Mouse (Mus musculus): Measurements from ENCODE around the gene Gmpr2. TPM values are rescaled to one million over a fixed set of nuclear protein-coding genes. Genes with fewer than 3 reads are reported as not detected.

Gmpr2 gene
- polyA plus RNA-seq, 1 experiment from 2014 or later, result 58.4 TPM

DNA sequence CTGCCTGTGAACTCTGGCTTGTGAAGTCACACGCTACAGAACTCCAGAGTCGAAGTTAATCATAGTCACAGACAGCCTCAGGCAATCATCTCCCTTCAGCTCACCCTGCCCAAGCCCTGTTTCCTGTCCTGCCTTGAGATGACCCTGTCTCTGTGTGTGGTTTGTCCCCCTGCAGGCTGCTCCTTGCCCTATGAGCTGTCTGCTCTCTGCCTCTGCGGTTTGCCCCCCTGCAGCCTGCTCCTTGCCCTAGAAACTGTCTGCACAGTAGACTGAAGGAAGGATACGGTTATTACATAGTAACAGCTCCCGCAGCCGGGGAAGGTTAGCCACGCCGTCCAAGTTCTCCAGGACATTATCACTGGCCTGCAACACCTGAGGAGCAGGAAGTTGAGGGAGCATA is 45.1 kb downstream of the Gmpr2 start:
- Histone ChIP-seq H3K4me1 (ENCODE audit: insufficient read depth) (no peaks in the 10 kb centered on the region), H3K4me2 (no peak overlapping the region), H3K36me3 (ENCODE audit: insufficient read depth) (peaks cover 33% of the 10 kb centered on the region), H3K4me3 (ENCODE audit: low read depth, low read length) (no peak overlapping the region), H3K27me3 (ENCODE audit: insufficient read depth, low read length) (peaks cover 3% of the 10 kb centered on the region; the same call in 1 of the 2 replicates), H3K27ac (ENCODE audit: low read depth) (no peak overlapping the region), H3K9ac (no peak overlapping the region), H3K9me3 (ENCODE audit: low read depth, low read length) (no peaks in the 10 kb centered on the region)
- DNase-seq (no peak), ATAC-seq (ENCODE audit: insufficient read depth) (no peak)
- no peak for TF ChIP-seq CTCF (IDR thresholded peaks at IDR 0.05; ENCODE audit: low read depth)
- WGBS, result 81% methylated on average over 8 of the region's 8 CpGs

DNA sequence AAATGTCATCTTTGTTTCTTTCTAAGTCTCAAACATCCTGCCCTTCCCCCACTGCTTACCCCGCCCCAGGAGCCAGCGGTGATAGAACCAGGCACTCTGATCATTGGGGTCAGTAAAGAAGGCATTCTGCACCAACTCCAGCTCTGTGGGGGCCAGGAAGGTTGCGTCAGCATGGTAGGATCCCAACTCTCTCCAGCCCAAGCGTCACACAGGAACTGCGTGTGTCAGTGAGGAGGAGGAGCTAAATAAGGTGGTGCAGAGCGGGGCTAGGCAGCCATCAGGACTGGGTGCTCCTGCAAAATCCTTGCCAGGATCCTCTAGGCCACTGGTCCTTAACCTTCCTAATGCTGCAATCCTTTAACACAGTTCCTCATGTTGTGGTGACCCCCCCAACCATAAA is 48.0 kb downstream of the Gmpr2 start:
- no peak overlapping the region for H3K4me2 ChIP-seq
- DNase-seq (no peak), ATAC-seq (ENCODE audit: insufficient read depth) (no peak)
- no peak overlapping the region for H3K4me3 ChIP-seq (ENCODE audit: low read depth, low read length)
- no peaks in the 10 kb centered on the region for H3K9me3 ChIP-seq (ENCODE audit: low read depth, low read length)
- H3K27ac ChIP-seq (ENCODE audit: low read depth), result no peak overlapping the region
- WGBS, result 88% methylated on average over 6 of the region's 6 CpGs
- peaks cover 33% of the 10 kb centered on the region for H3K36me3 ChIP-seq (ENCODE audit: insufficient read depth)
- no peaks in the 10 kb centered on the region for H3K27me3 ChIP-seq (ENCODE audit: insufficient read depth, low read length)
- H3K4me1 ChIP-seq (ENCODE audit: insufficient read depth), result no peaks in the 10 kb centered on the region
- no peak for TF ChIP-seq CTCF (IDR thresholded peaks at IDR 0.05; ENCODE audit: low read depth)
- H3K9ac ChIP-seq, result no peak overlapping the region

DNA sequence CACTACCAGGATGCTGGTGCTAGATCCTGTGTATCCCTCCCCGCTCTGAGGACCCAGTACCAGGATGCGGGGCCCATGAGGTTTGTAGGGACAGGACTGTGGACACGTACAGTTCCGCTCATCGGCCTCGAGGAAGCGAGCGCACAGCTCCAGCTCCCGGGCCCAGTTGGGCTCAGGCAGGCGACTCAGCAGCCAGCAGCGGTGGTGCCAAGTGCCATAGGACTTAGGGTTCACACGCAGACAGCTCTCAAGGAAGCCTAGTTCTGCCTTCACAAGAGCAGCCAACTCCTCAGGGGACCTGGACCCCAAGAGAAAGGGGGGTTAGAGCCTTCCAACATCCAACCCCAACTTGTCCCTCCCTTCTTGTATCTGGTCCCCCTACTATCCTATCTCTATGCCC is 48.9 kb downstream of the Gmpr2 start:
- no peaks in the 10 kb centered on the region for H3K4me1 ChIP-seq (ENCODE audit: insufficient read depth)
- no peak overlapping the region for H3K4me3 ChIP-seq (ENCODE audit: low read depth, low read length)
- no peak for DNase-seq
- H3K27me3 ChIP-seq (ENCODE audit: insufficient read depth, low read length), result no peaks in the 10 kb centered on the region
- H3K36me3 ChIP-seq (ENCODE audit: insufficient read depth), result peaks cover 33% of the 10 kb centered on the region
- H3K27ac ChIP-seq (ENCODE audit: low read depth), result no peak overlapping the region
- no peak overlapping the region; the same call in 1 of the 2 replicates for H3K4me2 ChIP-seq
- 91% methylated on average over 12 of the region's 12 CpGs for WGBS
- no peak for TF ChIP-seq CTCF (IDR thresholded peaks at IDR 0.05; ENCODE audit: low read depth)
- no peak for ATAC-seq (ENCODE audit: insufficient read depth)
- H3K9ac ChIP-seq, result no peak overlapping the region
- no peaks in the 10 kb centered on the region for H3K9me3 ChIP-seq (ENCODE audit: low read depth, low read length)

DNA sequence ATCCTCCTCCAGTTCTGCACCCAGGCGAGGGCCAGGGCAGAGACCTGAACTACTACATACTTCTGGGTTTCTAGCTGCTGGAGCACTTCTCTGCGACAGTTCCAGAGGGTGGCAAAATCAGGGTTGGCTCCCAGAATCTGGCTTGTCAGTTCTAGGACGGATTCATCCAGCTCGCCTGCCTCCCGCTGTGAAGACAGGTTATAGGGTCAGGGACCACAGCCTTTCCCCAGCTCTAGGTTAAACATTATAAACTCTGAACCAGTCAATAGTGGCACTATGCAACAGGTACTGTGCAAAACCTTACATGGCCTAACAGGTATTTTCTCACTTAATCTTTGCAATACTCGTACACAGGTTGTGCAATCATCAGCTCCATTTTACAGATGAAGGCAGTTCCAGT is 49.3 kb downstream of the Gmpr2 start:
- WGBS, result 66% methylated on average over 6 of the region's 6 CpGs
- H3K9ac ChIP-seq, result peak overlapping the region; percentile 72

DNA sequence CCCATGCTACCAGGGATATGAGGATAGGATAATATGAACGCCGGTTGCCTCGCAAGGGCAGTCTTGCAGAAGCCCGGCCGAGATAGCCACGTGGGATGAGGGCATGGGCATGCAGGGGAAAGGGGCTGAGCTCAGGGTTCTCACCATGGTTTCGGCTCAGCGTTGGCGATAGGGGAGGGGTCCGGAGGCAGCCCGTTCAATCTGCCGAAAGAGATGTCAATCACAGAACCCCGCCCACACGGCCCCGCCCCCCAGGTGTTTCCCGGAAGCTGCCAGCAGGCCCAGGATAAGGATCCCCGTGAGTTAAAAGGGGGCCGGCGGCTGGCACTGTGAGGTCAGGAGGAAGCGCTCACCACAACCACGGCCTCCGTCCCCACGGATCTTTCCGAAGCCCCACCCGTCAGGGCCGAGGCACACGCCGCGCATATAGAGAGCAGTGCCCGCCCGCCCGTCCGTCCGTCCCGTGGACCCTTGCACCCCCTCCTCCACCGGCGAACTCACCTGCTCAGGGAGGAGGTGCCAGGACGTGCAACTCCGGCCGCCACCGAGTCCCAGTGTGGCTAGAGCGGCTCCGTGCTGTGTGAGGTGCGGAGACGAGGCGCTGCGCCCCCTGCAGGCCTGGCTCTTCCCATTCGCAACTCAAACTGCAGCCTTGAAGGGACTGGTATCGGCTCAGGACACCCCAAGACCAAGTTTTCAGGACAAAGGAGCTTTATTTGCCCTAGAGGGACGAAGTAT is 50.1 kb downstream of the Gmpr2 start, which contains the start of gene Rabggta:
TSS of gene Rabggta (minus strand) at position 564 of the 738 bp plus-strand sequence.
- WGBS, result under 1% methylated on average over 50 of the region's 50 CpGs
- H3K4me3 ChIP-seq (ENCODE audit: low read depth, low read length), result peak within 1 kb of the TSS; percentile 81
- no peaks in the 10 kb centered on the region for H3K4me1 ChIP-seq (ENCODE audit: insufficient read depth)
- peak within 1 kb of the TSS; percentile 88 for H3K27ac ChIP-seq (ENCODE audit: low read depth)
- peak within 1 kb of the TSS; percentile 74 for H3K4me2 ChIP-seq
- no peaks in the 10 kb centered on the region for H3K9me3 ChIP-seq (ENCODE audit: low read depth, low read length)
- TF ChIP-seq CTCF (IDR thresholded peaks at IDR 0.05; ENCODE audit: low read depth), result peak; percentile 98
- peaks cover 23% of the 10 kb centered on the region for H3K36me3 ChIP-seq (ENCODE audit: insufficient read depth)
- peak within 1 kb of the TSS; percentile 72 for H3K9ac ChIP-seq
- ATAC-seq (ENCODE audit: insufficient read depth) (peak; percentile 97), DNase-seq (peak; percentile 97)
- no peaks in the 10 kb centered on the region for H3K27me3 ChIP-seq (ENCODE audit: insufficient read depth, low read length)

More for the DNA sequence above, 49.3 kb downstream of the Gmpr2 start:
- TF ChIP-seq CTCF (IDR thresholded peaks at IDR 0.05; ENCODE audit: low read depth), result no peak
- Histone ChIP-seq H3K9me3 (ENCODE audit: low read depth, low read length) (no peaks in the 10 kb centered on the region), H3K27ac (ENCODE audit: low read depth) (no peak overlapping the region), H3K4me1 (ENCODE audit: insufficient read depth) (no peaks in the 10 kb centered on the region), H3K27me3 (ENCODE audit: insufficient read depth, low read length) (no peaks in the 10 kb centered on the region), H3K36me3 (ENCODE audit: insufficient read depth) (peaks cover 31% of the 10 kb centered on the region), H3K4me2 (peak overlapping the region; percentile 74), H3K4me3 (ENCODE audit: low read depth, low read length) (peak overlapping the region; percentile 81)
- ATAC-seq (ENCODE audit: insufficient read depth) (no peak), DNase-seq (no peak)

DNA sequence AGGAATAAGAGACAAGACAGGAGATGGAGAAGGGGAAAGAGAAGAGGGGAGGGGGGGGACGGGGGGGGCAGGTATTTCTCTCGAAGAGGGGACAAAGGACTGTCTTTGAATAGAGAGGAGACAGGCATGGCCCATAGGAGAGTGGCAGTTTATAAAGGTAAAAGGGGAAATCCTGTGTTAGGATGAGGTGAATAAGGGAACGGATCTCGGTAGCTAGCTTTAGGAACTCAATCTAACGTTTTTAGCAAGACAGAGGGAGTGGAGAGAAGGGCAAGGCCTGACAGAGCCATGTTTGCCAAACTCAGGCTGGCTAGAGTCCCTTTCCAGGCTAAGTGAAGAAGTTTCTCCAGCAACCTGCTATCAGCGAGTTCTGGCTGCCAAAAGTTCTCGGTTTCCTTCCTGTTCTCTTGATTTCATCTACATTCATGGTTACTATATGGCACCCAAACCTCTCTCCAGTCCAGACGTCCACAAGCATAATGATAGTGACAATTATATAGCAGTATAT is 50.8 kb downstream of the Gmpr2 start:
- H3K36me3 ChIP-seq (ENCODE audit: insufficient read depth), result peaks cover 18% of the 10 kb centered on the region
- H3K9me3 ChIP-seq (ENCODE audit: low read depth, low read length), result no peaks in the 10 kb centered on the region
- H3K9ac ChIP-seq, result peak overlapping the region; percentile 72; the same call in 1 of the 2 replicates
- H3K4me3 ChIP-seq (ENCODE audit: low read depth, low read length), result peak overlapping the region; percentile 81
- no peak for ATAC-seq (ENCODE audit: insufficient read depth)
- no peaks in the 10 kb centered on the region for H3K4me1 ChIP-seq (ENCODE audit: insufficient read depth)
- no peaks in the 10 kb centered on the region for H3K27me3 ChIP-seq (ENCODE audit: insufficient read depth, low read length)
- no peak for TF ChIP-seq CTCF (IDR thresholded peaks at IDR 0.05; ENCODE audit: low read depth)
- 49% methylated on average over 8 of the region's 8 CpGs for WGBS
- no peak for DNase-seq
- peak overlapping the region; percentile 88; the same call in 1 of the 2 replicates for H3K27ac ChIP-seq (ENCODE audit: low read depth)
- peak overlapping the region; percentile 74 for H3K4me2 ChIP-seq

DNA sequence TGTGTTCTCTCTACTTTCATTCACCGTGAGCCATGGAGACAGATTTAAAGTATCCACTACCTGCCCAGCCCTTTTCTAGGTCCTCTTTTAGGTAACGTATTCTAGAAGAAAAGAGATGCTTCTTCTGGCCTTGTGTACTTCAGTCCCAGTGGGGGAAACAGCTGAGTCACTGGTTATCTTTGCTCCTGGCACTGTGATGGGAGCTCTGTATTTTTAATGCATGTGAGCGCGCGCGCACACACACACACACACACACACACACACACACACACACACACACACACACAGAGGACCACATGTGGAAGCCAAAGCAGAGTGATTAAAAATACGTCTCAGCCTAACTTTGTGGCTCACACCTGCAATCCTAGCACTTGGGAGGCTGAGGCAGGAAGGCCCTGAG is 51.7 kb downstream of the Gmpr2 start:
- no peak overlapping the region for H3K9ac ChIP-seq
- H3K4me2 ChIP-seq, result no peak overlapping the region
- H3K36me3 ChIP-seq (ENCODE audit: insufficient read depth), result peaks cover 11% of the 10 kb centered on the region
- no peak overlapping the region for H3K4me3 ChIP-seq (ENCODE audit: low read depth, low read length)
- WGBS, result 90% methylated on average over 7 of the region's 7 CpGs
- H3K27ac ChIP-seq (ENCODE audit: low read depth), result no peak overlapping the region
- ATAC-seq (ENCODE audit: insufficient read depth), result no peak
- no peak for TF ChIP-seq CTCF (IDR thresholded peaks at IDR 0.05; ENCODE audit: low read depth)
- H3K9me3 ChIP-seq (ENCODE audit: low read depth, low read length), result no peaks in the 10 kb centered on the region
- DNase-seq, result no peak
- H3K27me3 ChIP-seq (ENCODE audit: insufficient read depth, low read length), result no peaks in the 10 kb centered on the region
- H3K4me1 ChIP-seq (ENCODE audit: insufficient read depth), result peaks cover 4% of the 10 kb centered on the region; the same call in 1 of the 2 replicates

All from lung, embryonic 14.5 days (tissue).